Mouse (Mus musculus) embryonic fibroblast, embryonic 13.5 days (primary cell): Measurements from ENCODE around the gene Trpv3.

Source experiments
- CTCF ChIP-seq: IDR thresholded peaks from 2 replicates; pipeline ENCODE4 v1.5.1; 2011; ENCODE audit warnings: mild to moderate bottlenecking, control low read depth, low read length, moderate library complexity, borderline replicate concordance; ENCODE audit not compliant: insufficient read depth
- POLR2A ChIP-seq: IDR thresholded peaks from 2 replicates; pipeline ENCODE4 v1.6.1; 2011; ENCODE audit warnings: low read depth, mild to moderate bottlenecking, control low read depth, low read length, moderate library complexity

DNA sequence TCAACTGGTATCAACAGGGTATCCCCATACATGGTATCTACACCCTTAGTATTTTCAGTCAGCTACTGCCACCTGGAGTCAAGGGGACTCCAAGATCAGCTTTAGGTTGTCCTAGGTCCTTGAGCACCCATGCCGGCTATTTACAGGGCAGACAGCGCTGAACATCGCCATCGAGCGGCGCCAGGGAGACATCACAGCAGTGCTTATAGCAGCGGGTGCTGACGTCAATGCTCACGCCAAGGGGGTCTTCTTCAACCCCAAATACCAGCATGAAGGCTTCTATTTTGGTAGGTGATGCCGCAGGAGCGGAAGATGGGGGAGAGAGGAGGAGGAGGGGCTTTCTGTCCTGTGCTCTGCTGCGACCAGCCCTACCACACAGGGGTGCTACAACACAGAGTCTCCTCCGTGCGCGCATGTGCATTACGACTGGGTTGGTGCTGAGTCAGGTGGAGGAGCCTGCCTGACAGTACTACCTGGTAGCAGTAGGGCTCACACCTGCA, 14.4 kb downstream of the Trpv3 start:
- peak; percentile 86 for TF ChIP-seq CTCF
- no peak for TF ChIP-seq POLR2A
